Mouse (Mus musculus) frontal cortex, postnatal 25 days (tissue): ENCODE results near the gene Ap3s2.

Experiments
- DNase-seq, 2 experiments: peaks; one replicate each; pipeline ENCODE4 v3.0.0; 2022; ENCODE audit warnings: low spot score in 2 of 2

The Ap3s2 gene

DNA sequence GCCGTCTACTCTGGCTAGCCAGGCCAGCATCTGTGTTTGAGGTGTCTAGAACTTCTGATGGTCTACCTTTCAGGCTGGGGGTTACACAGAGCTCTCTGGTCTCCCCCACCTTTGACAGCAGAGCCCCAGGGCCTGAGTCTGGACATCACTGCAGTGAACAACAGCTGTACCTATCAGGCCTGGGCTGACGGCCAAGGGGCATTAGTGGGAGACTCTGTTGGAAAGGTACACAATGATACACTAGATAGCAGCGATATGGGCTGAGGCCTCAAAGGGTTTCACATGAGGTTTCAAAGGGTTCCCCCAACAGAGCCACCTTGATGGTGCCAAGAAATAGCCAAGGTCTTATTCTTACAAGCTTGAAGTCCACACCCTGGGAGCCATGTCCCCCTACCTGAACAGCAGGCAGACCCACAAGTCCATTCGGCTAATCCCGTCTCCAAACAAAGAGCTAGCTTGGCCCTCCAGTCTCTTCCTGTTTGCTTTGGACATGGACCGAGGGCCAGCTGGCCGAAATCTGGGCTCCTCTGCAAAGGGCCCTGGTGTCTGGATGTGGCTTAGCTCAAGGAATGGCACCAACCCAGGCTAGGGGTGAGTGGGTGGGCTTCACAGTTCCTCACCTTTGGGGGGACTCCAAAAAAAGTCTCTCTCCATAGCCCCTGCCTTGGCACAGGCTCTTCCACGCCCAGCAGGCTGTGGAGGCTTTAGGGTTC, 76.2 kb downstream of the Ap3s2 start:
- DNase-seq = no peak

GRCm38 (mm10) chr7:79842163-79842562, 78.3 kb downstream of the Ap3s2 start:
- DNase-seq = no peak

GRCm38 (mm10) chr7:79837247-79837646, 83.2 kb downstream of the Ap3s2 start:
- DNase-seq = no peak

GRCm38 (mm10) chr7:79835196-79835595, 85.3 kb downstream of the Ap3s2 start:
- DNase-seq = no peak

GRCm38 (mm10) chr7:79832980-79833379, 87.5 kb downstream of the Ap3s2 start:
- no peak for DNase-seq

DNA sequence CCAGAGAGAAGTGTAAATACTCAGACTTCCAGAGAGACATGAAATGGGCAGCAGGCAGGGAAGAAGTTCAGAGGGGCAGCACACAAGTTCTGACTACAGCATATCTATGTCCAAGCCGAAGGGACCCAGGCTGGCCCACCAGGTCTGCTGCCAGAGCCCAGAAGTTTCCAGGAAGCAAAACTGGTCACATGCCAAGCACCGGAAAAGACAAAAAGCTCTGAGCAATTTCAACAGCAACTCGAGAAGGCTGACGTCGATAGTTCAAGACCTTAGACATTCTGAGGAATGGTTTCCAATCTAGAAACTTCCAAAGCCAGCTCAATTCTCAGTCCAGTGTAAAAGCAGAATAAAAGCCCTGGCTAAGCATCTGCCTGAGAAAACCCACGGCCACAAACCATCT, 88.9 kb downstream of the Ap3s2 start:
- DNase-seq = no peak

GRCm38 (mm10) chr7:79831145-79831544, 89.3 kb downstream of the Ap3s2 start:
- no peak for DNase-seq

DNA sequence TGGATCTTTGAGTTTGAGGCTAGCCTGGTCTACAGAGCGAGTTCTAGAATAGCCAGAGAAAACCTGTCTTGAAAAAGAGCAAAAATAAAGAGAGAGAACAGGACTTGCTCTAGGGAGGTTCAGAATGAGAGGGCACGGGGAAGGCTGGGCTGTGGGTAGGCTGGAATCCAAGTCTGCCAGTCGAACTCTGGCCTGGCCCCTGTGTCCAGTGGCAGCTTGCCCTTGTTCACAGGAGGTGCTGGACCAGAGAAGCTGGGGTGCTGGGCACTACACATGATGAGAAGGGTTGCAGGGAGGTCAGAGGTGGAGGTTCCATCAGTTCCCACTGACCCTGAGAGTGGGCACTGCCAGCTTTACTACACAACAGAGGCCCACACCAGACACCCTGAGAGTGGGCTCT, 92.1 kb downstream of the Ap3s2 start:
- DNase-seq = no peak
